Mouse (Mus musculus): ENCODE results near the gene Pced1b. TPM values are rescaled to one million over a fixed set of nuclear protein-coding genes. Genes with fewer than 3 reads are reported as not detected.
"Not testable (repeated sequence)": the region's sequence is repeated elsewhere in the genome, so short reads cannot be mapped to it uniquely, and the experiment has no call there.

The Pced1b gene
- 3.2 and 4.3 TPM in 2 replicates for polyA plus RNA-seq (2016; fragmentation: Nextera tagmentation; extraction: Ambion mirVana)

GRCm38 (mm10) chr15:97246911-97247790 lies at the start of gene Pced1b, which contains the start of gene Amigo2:
Gene Pced1b (plus strand): TSS chr15:97247107.
Gene Amigo2 (minus strand): TSS chr15:97247287.
- H3K4me2 ChIP-seq (replicated peaks), result peak within 1 kb of the TSS; percentile 80
- H3K27me3 ChIP-seq, result peaks cover 19% of the 10 kb centered on the region
- peaks cover 3% of the 10 kb centered on the region; the same call in 1 of the 2 replicates for H3K9me3 ChIP-seq
- peak within 1 kb of the TSS; percentile 75 for H3K27ac ChIP-seq (replicated peaks)
- H3K9ac ChIP-seq (replicated peaks), result peak within 1 kb of the TSS; percentile 84
- H3K4me3 ChIP-seq, result peak within 1 kb of the TSS; percentile 81
- no peaks in the 10 kb centered on the region for H3K36me3 ChIP-seq
- peak; percentile 94 for ATAC-seq (ENCODE audit: low FRiP score, low read depth)
- H3K4me1 ChIP-seq, result peaks cover 16% of the 10 kb centered on the region; the same call in 1 of the 2 replicates
- WGBS, result under 1% methylated on average over 80 of the region's 125 CpGs

GRCm38 (mm10) chr15:97204889-97205288 lies 42.0 kb upstream of the Pced1b start:
- WGBS, result 89% methylated on average over 3 of the region's 3 CpGs
- Histone ChIP-seq H3K4me3 (no peak overlapping the region), H3K9me3 (no peaks in the 10 kb centered on the region), H3K4me1 (no peaks in the 10 kb centered on the region), H3K9ac (replicated peaks) (no peak overlapping the region), H3K27ac (replicated peaks) (no peak overlapping the region), H3K4me2 (replicated peaks) (no peak overlapping the region), H3K36me3 (no peaks in the 10 kb centered on the region), H3K27me3 (no peaks in the 10 kb centered on the region)
- ATAC-seq (ENCODE audit: low FRiP score, low read depth), result no peak

GRCm38 (mm10) chr15:97205776-97206175 lies 41.1 kb upstream of the Pced1b start:
- H3K4me1 ChIP-seq, result no peaks in the 10 kb centered on the region
- H3K27me3 ChIP-seq, result no peaks in the 10 kb centered on the region
- H3K9ac ChIP-seq (replicated peaks), result no peak overlapping the region
- H3K27ac ChIP-seq (replicated peaks), result no peak overlapping the region
- no peak overlapping the region for H3K4me3 ChIP-seq
- H3K36me3 ChIP-seq, result no peaks in the 10 kb centered on the region
- no peaks in the 10 kb centered on the region for H3K9me3 ChIP-seq
- H3K4me2 ChIP-seq (replicated peaks), result no peak overlapping the region
- WGBS, result 89% methylated on average over 10 of the region's 10 CpGs
- ATAC-seq (ENCODE audit: low FRiP score, low read depth), result no peak

GRCm38 (mm10) chr15:97206506-97206905 lies 40.4 kb upstream of the Pced1b start:
- 95% methylated on average over 8 of the region's 8 CpGs for WGBS
- ATAC-seq (ENCODE audit: low FRiP score, low read depth), result no peak

GRCm38 (mm10) chr15:97209754-97210153 lies 37.2 kb upstream of the Pced1b start:
- H3K9me3 ChIP-seq; H3K27me3 ChIP-seq; H3K9ac ChIP-seq (replicated peaks); ATAC-seq (ENCODE audit: low FRiP score, low read depth); H3K4me2 ChIP-seq (replicated peaks); H3K4me3 ChIP-seq; H3K27ac ChIP-seq (replicated peaks); H3K4me1 ChIP-seq; H3K36me3 ChIP-seq: not testable (repeated sequence)
- WGBS, result 96% methylated on average over 3 of the region's 3 CpGs

More at GRCm38 (mm10) chr15:97206506-97206905, 40.4 kb upstream of the Pced1b start:
- H3K4me1 ChIP-seq, result no peaks in the 10 kb centered on the region
- H3K36me3 ChIP-seq, result no peaks in the 10 kb centered on the region
- no peak overlapping the region for H3K9ac ChIP-seq (replicated peaks)
- H3K9me3 ChIP-seq, result no peaks in the 10 kb centered on the region
- H3K4me3 ChIP-seq, result no peak overlapping the region
- H3K4me2 ChIP-seq (replicated peaks), result no peak overlapping the region
- no peak overlapping the region for H3K27ac ChIP-seq (replicated peaks)
- H3K27me3 ChIP-seq, result no peaks in the 10 kb centered on the region

- WGBS, result 85% methylated on average over 17 of the region's 17 CpGs
- no peak for ATAC-seq (ENCODE audit: low FRiP score, low read depth)
Measured at GRCm38 (mm10) chr15:97212501-97213477, 34.1 kb upstream of the Pced1b start.

GRCm38 (mm10) chr15:97216843-97217242 lies 30.1 kb upstream of the Pced1b start:
- Histone ChIP-seq H3K36me3 (no peaks in the 10 kb centered on the region), H3K27me3 (no peaks in the 10 kb centered on the region), H3K4me1 (no peaks in the 10 kb centered on the region), H3K4me2 (replicated peaks) (no peak overlapping the region), H3K4me3 (no peak overlapping the region), H3K9ac (replicated peaks) (no peak overlapping the region), H3K27ac (replicated peaks) (no peak overlapping the region), H3K9me3 (no peaks in the 10 kb centered on the region)
- WGBS, result 92% methylated on average over 5 of the region's 5 CpGs
- no peak for ATAC-seq (ENCODE audit: low FRiP score, low read depth)

More at GRCm38 (mm10) chr15:97212501-97213477, 34.1 kb upstream of the Pced1b start:
- no peaks in the 10 kb centered on the region for H3K36me3 ChIP-seq
- H3K9me3 ChIP-seq, result no peaks in the 10 kb centered on the region
- no peak overlapping the region for H3K4me2 ChIP-seq (replicated peaks)
- no peaks in the 10 kb centered on the region for H3K4me1 ChIP-seq
- H3K9ac ChIP-seq (replicated peaks), result no peak overlapping the region
- H3K27me3 ChIP-seq, result no peaks in the 10 kb centered on the region
- no peak overlapping the region for H3K4me3 ChIP-seq
- no peak overlapping the region for H3K27ac ChIP-seq (replicated peaks)

GRCm38 (mm10) chr15:97223431-97223830 lies 23.5 kb upstream of the Pced1b start:
- no peak overlapping the region for H3K4me3 ChIP-seq
- no peak overlapping the region for H3K4me2 ChIP-seq (replicated peaks)
- H3K9me3 ChIP-seq, result 0 out of 2 replicates have a peak, but pooled peaks cover 5% of the 10 kb centered on the region
- H3K36me3 ChIP-seq, result no peaks in the 10 kb centered on the region
- H3K27me3 ChIP-seq, result no peaks in the 10 kb centered on the region
- no peak for ATAC-seq (ENCODE audit: low FRiP score, low read depth)
- H3K4me1 ChIP-seq, result no peaks in the 10 kb centered on the region
- WGBS, result 89% methylated on average over 10 of the region's 10 CpGs
- H3K9ac ChIP-seq (replicated peaks), result no peak overlapping the region
- no peak overlapping the region for H3K27ac ChIP-seq (replicated peaks)

- H3K4me2 ChIP-seq (replicated peaks), result no peak overlapping the region
- 0 out of 2 replicates have a peak, but pooled peaks cover 5% of the 10 kb centered on the region for H3K9me3 ChIP-seq
- 76% methylated on average over 8 of the region's 8 CpGs for WGBS
- H3K27ac ChIP-seq (replicated peaks), result no peak overlapping the region
- H3K4me3 ChIP-seq, result no peak overlapping the region
- no peak for ATAC-seq (ENCODE audit: low FRiP score, low read depth)
- H3K27me3 ChIP-seq, result no peaks in the 10 kb centered on the region
- no peaks in the 10 kb centered on the region for H3K4me1 ChIP-seq
- H3K36me3 ChIP-seq, result no peaks in the 10 kb centered on the region
- no peak overlapping the region for H3K9ac ChIP-seq (replicated peaks)
Measured at GRCm38 (mm10) chr15:97224003-97224402, 22.9 kb upstream of the Pced1b start.

GRCm38 (mm10) chr15:97229494-97230077 lies 17.3 kb upstream of the Pced1b start:
- ATAC-seq (ENCODE audit: low FRiP score, low read depth), result no peak
- Histone ChIP-seq H3K27ac (replicated peaks) (no peak overlapping the region), H3K4me2 (replicated peaks) (no peak overlapping the region), H3K4me1 (no peaks in the 10 kb centered on the region), H3K36me3 (no peaks in the 10 kb centered on the region), H3K27me3 (no peaks in the 10 kb centered on the region), H3K9ac (replicated peaks) (no peak overlapping the region), H3K4me3 (no peak overlapping the region), H3K9me3 (peaks cover 5% of the 10 kb centered on the region)
- 86% methylated on average over 11 of the region's 11 CpGs for WGBS

GRCm38 (mm10) chr15:97234076-97234475 lies 12.8 kb upstream of the Pced1b start:
- H3K27ac ChIP-seq (replicated peaks), result no peak overlapping the region
- no peak for ATAC-seq (ENCODE audit: low FRiP score, low read depth)
- H3K9ac ChIP-seq (replicated peaks), result no peak overlapping the region
- H3K4me3 ChIP-seq, result no peak overlapping the region
- H3K4me1 ChIP-seq, result no peaks in the 10 kb centered on the region
- H3K27me3 ChIP-seq, result no peaks in the 10 kb centered on the region
- H3K36me3 ChIP-seq, result no peaks in the 10 kb centered on the region
- peaks cover 5% of the 10 kb centered on the region for H3K9me3 ChIP-seq
- 96% methylated on average over 6 of the region's 6 CpGs for WGBS
- no peak overlapping the region for H3K4me2 ChIP-seq (replicated peaks)

All from midbrain, embryonic 12.5 days (tissue).